Mouse (Mus musculus): ENCODE results near the gene Lsm4.

DNA sequence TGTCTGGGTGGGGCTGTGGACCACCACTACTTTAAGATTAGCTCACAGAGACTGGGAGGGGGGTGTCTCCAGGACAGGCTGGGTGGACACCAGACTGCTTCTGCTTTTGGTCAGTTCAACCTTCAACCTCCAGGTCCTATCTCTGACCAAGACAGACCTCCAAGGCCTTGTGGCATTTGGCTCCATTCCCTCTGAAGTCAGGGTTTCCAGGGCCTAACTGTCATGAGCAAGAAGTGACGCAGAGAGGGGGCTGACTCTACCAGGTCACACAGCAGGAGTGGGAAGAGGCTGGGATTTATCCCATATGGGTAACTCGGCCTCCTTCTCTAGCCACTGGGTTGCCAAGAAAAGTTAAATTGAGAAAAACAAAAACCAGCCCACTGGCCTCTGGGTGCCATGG, 15.3 kb upstream of the Lsm4 start:
- TF ChIP-seq POLR2A (IDR thresholded peaks at IDR 0.05; ENCODE audit: low read depth, low read length): no peak
- no peak for TF ChIP-seq CTCF (IDR thresholded peaks at IDR 0.05; ENCODE audit: borderline replicate concordance, insufficient read depth, low read length)

Data from embryonic fibroblast, embryonic 13.5 days (primary cell).